Mouse (Mus musculus) embryonic fibroblast, embryonic 13.5 days (primary cell): Measurements from ENCODE around the gene Tacstd2. TPM values are rescaled to one million over a fixed set of nuclear protein-coding genes. Genes with fewer than 3 reads are reported as not detected.

Experiments
- H3K27ac ChIP-seq: 2 replicates; pipeline ENCODE4 v1.5.1; 2012; ENCODE audit warnings: low read length, control low read depth, inconsistent platforms; ENCODE audit not compliant: insufficient read depth
- H3K4me1 ChIP-seq: 2 replicates; pipeline ENCODE4 v1.6.1; 2011; ENCODE audit warnings: low read length; ENCODE audit not compliant: control insufficient read depth, insufficient read depth
- H3K4me3 ChIP-seq: 2 replicates; pipeline ENCODE4 v1.5.1; 2011; ENCODE audit warnings: mild to moderate bottlenecking, control low read depth, low read length; ENCODE audit not compliant: insufficient read depth
- CTCF ChIP-seq: IDR thresholded peaks from 2 replicates; pipeline ENCODE4 v1.5.1; 2011; ENCODE audit warnings: mild to moderate bottlenecking, control low read depth, low read length, moderate library complexity, borderline replicate concordance; ENCODE audit not compliant: insufficient read depth
- POLR2A ChIP-seq: IDR thresholded peaks from 2 replicates; pipeline ENCODE4 v1.6.1; 2011; ENCODE audit warnings: low read depth, mild to moderate bottlenecking, control low read depth, low read length, moderate library complexity
- polyA plus RNA-seq: library from polyadenylated mRNA; stranded (reverse); fragments of >200 nt; gene quantifications from 2 replicates; pipeline ENCODE4 v1.2.4, GENCODE M21; 2011; ENCODE audit warnings: low read depth; ENCODE audit not compliant: missing spikeins, insufficient read length

Tacstd2 gene
- not detected in 2 replicates for polyA plus RNA-seq

DNA sequence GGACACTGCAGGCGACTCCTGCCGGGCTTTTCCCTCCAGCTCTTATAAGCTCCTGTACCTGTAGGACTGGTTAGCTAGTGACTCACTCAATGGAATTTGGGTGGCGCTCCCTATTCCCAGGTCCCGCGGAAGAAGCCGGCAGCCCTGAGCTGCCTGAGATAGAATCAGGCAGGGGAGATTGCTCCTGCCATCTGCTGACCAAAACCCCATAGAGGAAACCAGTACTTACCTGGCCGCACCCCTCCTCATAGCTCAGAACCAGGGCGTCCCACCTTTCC lies at the start of gene Tacstd2:
Gene Tacstd2, minus strand, starts transcription at position 20 of the 278 bp plus-strand sequence.
- Histone ChIP-seq H3K4me1 (no peaks in the 10 kb centered on the region), H3K4me3 (peak within 1 kb of the TSS; percentile 21; the same call in 1 of the 2 replicates), H3K27ac (no peak within 1 kb of the TSS)
- no peak for TF ChIP-seq POLR2A
- TF ChIP-seq CTCF: no peak

DNA sequence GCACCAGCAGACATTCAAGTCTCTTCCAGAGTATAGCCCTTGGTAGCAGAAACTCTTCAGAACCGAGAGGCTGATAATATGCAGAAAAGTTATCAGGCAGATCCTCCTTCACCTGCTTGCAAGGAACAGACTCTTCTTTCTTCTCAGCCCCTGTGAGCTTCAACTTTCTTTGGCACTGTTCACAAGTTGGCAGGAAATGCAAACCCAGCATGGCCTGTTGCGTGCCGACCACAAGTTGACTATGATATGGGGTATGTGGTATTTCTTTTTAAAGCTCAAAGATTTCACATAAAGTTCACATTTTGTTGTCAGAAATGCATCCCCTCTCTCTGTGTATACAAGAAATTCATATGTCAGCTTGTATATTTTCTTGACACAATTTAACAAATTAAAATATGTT lies 30.7 kb upstream of the Tacstd2 start:
- no peak overlapping the region for H3K27ac ChIP-seq
- H3K4me1 ChIP-seq: no peaks in the 10 kb centered on the region
- H3K4me3 ChIP-seq: no peak overlapping the region
- TF ChIP-seq POLR2A: no peak
- TF ChIP-seq CTCF: no peak

DNA sequence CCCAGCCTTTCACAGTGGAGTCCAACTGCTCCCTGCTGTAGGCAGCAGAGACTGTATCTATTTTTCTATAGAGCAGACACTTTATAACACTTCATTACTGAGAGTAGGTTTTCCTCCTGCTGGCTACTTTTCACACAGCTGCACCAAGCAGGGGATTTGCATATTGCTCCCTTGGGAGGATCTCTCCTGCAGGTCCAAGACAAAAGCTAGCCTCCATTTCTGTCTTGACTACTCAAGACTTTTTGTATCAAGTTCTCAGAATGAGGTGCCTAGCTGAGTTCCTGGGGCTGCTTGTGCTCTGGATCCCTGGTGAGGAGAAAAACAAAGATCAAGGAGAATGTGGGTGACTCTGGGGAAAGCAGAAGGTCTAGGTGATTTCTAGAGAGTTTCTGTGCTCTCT lies 19.8 kb upstream of the Tacstd2 start:
- no peak overlapping the region for H3K4me3 ChIP-seq
- no peak for TF ChIP-seq POLR2A
- TF ChIP-seq CTCF: no peak
- no peak overlapping the region for H3K27ac ChIP-seq
- H3K4me1 ChIP-seq: no peaks in the 10 kb centered on the region

DNA sequence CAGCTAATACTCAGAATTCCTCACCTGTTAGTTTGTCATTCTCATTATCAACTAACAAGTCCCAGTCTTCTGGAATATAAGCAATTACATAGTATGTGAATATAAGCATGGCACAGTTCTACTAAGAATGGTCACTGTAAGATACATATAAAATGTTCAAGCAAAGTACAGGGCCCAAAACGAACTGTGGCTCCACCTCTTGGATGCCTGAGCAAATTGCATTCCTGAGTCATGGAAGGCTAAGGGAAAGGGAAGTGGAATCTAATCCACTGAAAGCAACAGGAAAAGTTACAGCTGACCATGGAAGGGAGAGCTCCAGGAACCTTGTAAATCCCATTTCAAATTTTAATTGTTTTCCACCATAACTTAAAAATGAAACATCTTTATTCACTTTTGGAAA lies 14.0 kb upstream of the Tacstd2 start:
- Histone ChIP-seq H3K4me3 (no peak overlapping the region), H3K27ac (no peak overlapping the region), H3K4me1 (no peaks in the 10 kb centered on the region)
- TF ChIP-seq CTCF (no peak), POLR2A (no peak)

DNA sequence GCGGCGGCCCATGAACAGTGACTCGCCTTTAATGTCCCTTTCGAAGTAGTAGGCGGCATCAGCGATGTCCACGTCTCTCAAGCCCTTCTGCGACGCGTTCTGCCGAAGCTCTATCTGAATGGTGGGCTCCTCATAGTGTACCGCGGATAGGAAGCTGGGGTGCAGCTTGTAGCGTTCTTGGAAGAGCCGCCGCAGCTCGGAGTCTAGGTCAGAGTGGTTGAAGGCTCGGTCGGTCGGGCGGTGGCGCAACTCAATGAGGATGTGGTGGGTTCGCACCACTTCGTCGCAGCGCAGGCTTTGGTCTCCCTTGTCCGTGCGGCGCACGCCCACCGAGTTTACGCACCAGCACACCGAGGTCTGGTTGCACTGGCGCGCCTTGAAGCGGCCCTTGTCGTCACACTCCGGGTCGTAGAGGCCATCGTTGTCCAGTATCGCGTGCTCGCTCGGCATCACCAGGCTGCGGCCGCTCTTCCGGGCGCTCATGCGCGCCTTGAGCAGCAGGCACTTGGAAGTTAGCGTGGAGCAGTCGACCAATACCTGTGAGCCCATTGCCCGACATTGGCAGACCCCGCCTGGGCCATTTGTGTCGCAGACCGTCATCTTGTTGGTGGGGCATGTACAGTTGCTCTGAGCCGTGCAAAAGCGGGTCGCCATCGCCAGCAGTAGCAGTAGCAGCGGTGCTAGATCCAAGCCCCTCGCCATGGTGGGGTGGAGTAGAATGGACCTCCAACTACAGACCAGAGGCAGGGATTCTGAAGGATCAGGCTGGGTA lies 405 bp downstream of the Tacstd2 start:
- Histone ChIP-seq H3K27ac (no peak overlapping the region), H3K4me3 (peak overlapping the region; percentile 21; the same call in 1 of the 2 replicates), H3K4me1 (no peaks in the 10 kb centered on the region)
- TF ChIP-seq CTCF: no peak
- no peak for TF ChIP-seq POLR2A

DNA sequence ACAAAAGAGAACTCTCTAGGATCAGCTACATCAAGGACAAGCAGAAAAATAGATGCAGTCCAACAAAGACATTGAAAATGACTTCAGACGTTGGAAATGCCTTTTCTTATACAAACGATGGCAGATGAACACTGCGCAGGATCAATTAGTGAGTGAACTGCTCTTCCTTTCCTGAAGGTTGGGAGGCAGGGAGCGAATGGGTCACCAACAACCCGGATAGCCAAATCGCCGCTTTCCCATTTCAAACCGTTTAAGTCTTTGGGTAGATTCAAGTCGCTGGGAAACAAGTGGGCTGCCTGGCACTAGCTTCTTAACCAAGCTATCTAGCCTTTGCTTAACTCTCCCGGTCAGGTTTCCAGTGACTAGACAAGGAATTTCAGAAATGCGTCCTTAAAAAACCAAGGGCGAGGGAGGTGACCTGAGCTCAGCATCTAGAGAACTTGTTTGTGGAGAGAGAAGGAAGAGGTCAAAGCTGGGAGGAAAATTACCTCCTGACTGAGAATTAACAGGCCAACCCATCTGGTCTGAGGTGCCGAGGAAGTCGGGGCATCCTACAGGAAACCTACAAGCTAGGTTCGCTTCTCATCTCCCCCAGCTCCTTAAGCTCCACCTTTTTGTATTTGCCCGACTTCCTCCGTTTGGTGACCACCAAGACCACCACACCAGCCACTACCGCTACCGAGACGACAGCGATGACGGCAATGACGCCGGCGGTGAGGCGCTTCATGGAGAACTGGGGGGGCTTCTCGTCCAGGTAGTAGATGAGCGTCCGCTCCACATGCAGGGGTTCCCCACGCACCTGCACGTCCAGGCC lies 1.2 kb downstream of the Tacstd2 start:
- H3K4me3 ChIP-seq: no peak overlapping the region

DNA sequence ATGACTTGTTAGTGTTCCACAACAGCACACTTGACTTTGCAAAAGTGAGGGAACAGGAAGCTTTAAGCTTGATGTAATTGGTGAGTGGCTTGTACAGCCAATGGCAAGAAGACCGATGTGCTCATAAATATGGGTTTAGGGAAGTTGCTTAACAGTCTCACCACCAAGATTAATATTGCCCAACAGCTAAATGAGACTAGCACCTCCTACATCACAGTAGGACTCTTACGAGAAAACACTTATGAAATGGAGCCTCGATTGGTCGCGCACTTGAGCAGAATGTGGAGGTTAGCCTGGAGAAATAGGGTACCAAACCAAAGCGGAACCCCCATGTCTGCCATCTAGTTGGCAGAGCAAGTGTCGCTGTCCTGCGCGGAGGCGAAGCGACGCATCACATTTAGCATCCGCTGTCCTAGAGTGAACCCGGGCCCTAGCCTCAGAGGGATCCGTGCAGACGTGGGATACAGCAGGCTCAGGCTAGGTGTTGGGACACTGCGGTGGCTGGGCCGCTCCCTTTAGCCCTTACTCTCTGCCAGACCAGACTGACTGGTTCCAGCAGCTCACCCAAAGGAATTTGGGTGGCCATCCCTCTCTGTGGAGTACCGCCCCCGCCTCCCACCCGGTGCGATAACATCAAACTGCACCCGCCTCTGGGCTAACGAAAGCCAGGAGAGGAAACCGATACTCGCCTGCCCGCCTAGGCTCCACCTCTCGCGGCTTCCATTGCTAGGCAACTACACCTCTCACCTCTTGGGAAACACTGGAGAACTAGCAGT lies 2.7 kb downstream of the Tacstd2 start:
- TF ChIP-seq CTCF (no peak), POLR2A (no peak)
- H3K4me3 ChIP-seq: no peak overlapping the region
- H3K27ac ChIP-seq: no peak overlapping the region
- H3K4me1 ChIP-seq: no peaks in the 10 kb centered on the region

More for the DNA sequence above, 1.2 kb downstream of the Tacstd2 start:
- TF ChIP-seq POLR2A (no peak), CTCF (no peak)
- Histone ChIP-seq H3K4me1 (no peaks in the 10 kb centered on the region), H3K27ac (no peak overlapping the region)

DNA sequence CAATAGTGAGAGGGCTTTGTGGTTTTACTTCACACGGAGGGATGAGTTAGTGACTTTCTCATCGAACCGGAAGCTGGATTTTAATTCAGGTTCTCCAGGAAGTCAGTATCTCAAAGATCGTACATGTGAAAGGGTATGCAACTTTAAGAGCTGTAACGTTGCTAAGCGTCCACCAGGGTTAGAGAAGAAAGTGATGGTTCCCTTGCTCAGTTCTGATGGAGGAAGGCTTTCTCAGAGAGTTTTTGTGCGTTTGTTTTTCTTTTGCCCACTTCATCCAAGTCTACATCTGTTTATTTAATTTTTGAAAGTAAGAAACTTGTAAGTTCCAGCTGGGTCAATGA lies 3.8 kb downstream of the Tacstd2 start:
- H3K27ac ChIP-seq: no peak overlapping the region
- H3K4me1 ChIP-seq: no peaks in the 10 kb centered on the region
- no peak for TF ChIP-seq POLR2A
- TF ChIP-seq CTCF: no peak
- H3K4me3 ChIP-seq: no peak overlapping the region

DNA sequence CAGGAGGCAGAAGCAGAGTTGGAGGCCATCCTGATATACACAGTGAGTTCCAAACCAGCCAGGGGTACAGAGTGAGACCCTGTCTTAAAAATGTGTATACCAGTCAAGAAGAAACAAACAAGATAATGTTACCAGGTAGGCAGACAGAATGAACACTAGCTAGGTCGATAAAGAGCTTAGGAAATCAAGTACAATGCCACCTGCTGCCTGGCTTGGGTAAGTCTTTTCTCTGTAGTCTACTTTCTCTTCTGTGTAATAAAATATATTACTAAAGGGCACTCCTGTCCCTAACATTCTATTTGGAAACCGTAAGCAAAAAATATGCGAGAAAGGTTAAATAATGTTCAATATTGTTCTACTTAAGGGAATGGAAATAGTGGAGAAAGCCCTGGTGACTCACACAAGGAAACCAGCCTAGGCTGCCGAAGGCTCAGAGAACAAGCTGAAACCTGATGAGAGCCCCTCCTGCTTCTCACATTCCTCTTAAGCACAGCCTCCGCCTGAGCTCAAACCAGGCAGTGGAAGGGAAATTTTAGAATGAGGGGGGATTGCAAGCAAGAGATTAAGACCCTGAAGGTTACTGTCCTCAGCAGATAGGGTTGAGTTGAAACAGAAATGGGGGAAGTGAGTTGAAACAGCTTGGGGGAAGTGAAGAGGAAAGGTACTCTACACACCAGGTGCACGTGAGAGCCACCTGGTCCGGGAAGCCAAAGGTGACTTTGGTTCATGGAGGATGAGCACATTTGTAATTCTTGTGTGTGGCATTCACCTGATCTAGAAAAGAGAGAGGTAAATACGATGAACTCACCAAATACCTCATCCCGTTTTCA lies 4.4 kb downstream of the Tacstd2 start:
- TF ChIP-seq CTCF: no peak
- TF ChIP-seq POLR2A: no peak
- Histone ChIP-seq H3K27ac (no peak overlapping the region), H3K4me1 (no peaks in the 10 kb centered on the region), H3K4me3 (no peak overlapping the region)
